In the genomic region with DNA sequence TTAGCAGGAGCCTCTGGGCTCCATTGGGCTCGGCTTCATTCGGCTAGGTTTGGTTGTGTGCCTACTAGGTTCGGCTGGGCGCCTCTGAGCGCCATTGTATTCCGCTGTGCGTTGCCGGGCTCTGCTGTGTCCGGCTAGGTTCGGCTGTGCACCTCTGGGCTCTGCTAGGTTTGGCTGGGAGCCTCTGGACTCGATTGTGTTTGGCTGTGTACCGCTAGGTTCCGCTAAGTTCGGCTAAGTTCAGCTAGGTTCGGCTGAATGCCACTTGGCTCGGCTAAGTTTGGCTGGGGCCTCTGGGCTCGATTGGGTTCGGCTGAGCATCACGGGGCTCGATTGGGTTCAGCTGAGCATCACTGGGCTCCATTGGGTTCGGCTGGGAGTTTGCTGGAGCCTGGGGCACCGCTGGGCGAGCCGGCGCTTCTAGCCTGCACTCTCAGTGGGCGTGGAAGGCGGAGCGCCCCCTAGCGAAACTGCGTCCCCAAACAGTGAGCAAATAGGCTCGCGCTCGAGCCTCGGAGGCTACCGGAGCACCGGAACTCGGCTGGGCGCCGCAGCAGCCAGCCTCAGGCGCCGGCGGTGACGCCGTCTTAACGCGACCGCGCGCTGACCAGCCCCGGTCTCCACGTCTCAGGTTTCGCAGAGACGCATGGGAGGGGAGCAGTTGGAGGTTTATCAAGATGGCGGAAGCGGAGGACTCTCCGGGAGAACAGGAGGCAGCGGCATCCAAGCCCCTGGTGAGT, we compare ENCODE assay signal across 8 mouse cellular contexts. TPM values are rescaled to one million over a fixed set of nuclear protein-coding genes. Genes with fewer than 3 reads are reported as not detected.
DNase-seq lines count a peak whose midpoint lies in the region; ATAC-seq lines count a peak whose summit lies in the region.

No protein-coding gene starts in this region.

- H3K36me3 ChIP-seq in heart, embryonic 11.5 days (ENCODE audit: control insufficient read depth, insufficient read depth, low read length): no peaks in the 10 kb centered on the region
- H3K36me3 ChIP-seq in kidney, embryonic 16.5 days (ENCODE audit: insufficient read depth, low read length): 0 out of 2 replicates have a peak, but pooled peaks cover 3% of the 10 kb centered on the region
- H3K36me3 ChIP-seq in liver, embryonic 11.5 days (ENCODE audit: control insufficient read depth, insufficient read depth, low read length): no peaks in the 10 kb centered on the region
- H3K36me3 ChIP-seq in stomach, embryonic 14.5 days (ENCODE audit: control insufficient read depth, insufficient read depth, low read length): no peaks in the 10 kb centered on the region

- ATAC-seq in erythroblast, adult 5-6 weeks (replicated peaks; ENCODE audit: low FRiP score, poor library complexity, severe bottlenecking): peak; percentile 81
- ATAC-seq in heart, embryonic 11.5 days (replicated peaks; ENCODE audit: insufficient number of reproducible peaks, low FRiP score, low TSS enrichment): peak; percentile 89
- peak; percentile 92 for ATAC-seq in kidney, embryonic 16.5 days (ENCODE audit: low FRiP score, low TSS enrichment)
- ATAC-seq in liver, embryonic 11.5 days (replicated peaks; ENCODE audit: low FRiP score): peak; percentile 89
- peak; percentile 89 for ATAC-seq in stomach, embryonic 14.5 days (ENCODE audit: insufficient number of reproducible peaks, insufficient read depth, low FRiP score, low read depth)

- H3K4me2 ChIP-seq in heart, embryonic 11.5 days: peak overlapping the region; percentile 63
- H3K4me2 ChIP-seq in kidney, embryonic 16.5 days (replicated peaks; ENCODE audit: low read depth, low read length): peak overlapping the region; percentile 56
- H3K4me2 ChIP-seq in liver, embryonic 11.5 days: peak overlapping the region; percentile 62
- H3K4me2 ChIP-seq in stomach, embryonic 14.5 days (replicated peaks; ENCODE audit: low read depth, low read length): peak overlapping the region; percentile 46

- H3K27me3 ChIP-seq in heart, embryonic 11.5 days (ENCODE audit: control insufficient read depth, insufficient read depth, low read length): no peaks in the 10 kb centered on the region; the same call in 1 of the 2 replicates
- no peaks in the 10 kb centered on the region for H3K27me3 ChIP-seq in kidney, embryonic 16.5 days (ENCODE audit: insufficient read depth, low read length)
- no peaks in the 10 kb centered on the region for H3K27me3 ChIP-seq in liver, embryonic 11.5 days (replicated peaks; ENCODE audit: control insufficient read depth, insufficient read depth, low read length)
- no peaks in the 10 kb centered on the region for H3K27me3 ChIP-seq in stomach, embryonic 14.5 days (ENCODE audit: control insufficient read depth, insufficient read depth, low read length)

- DNase-seq in B cell, adult 2 months: peak; percentile 93 to 94
- peak; percentile 96 for DNase-seq in brain, adult 2 months (ENCODE audit: low read depth, low spot score)
- peak; percentile 86 for DNase-seq in liver, embryonic 11.5 days (ENCODE audit: low spot score)
- DNase-seq in naive thymus-derived CD4-positive, alpha-beta T cell, adult 2 months (ENCODE audit: low read depth): peak; percentile 94

- 18% methylated on average over 53 of the region's 57 CpGs for WGBS in heart, embryonic 11.5 days (ENCODE audit: insufficient replicate concordance)
- WGBS in kidney, embryonic 16.5 days: 34% methylated on average over 56 of the region's 57 CpGs
- WGBS in liver, embryonic 11.5 days: 16% methylated on average over 57 of the region's 57 CpGs
- 22% methylated on average over 54 of the region's 57 CpGs for WGBS in stomach, embryonic 14.5 days

- H3K9ac ChIP-seq in heart, embryonic 11.5 days (ENCODE audit: low read depth, low read length): peak overlapping the region; percentile 79
- peak overlapping the region; percentile 72 for H3K9ac ChIP-seq in kidney, embryonic 16.5 days (replicated peaks; ENCODE audit: low read length)
- H3K9ac ChIP-seq in liver, embryonic 11.5 days (ENCODE audit: low read depth, low read length): peak overlapping the region; percentile 80
- H3K9ac ChIP-seq in stomach, embryonic 14.5 days (replicated peaks; ENCODE audit: low read depth, low read length): peak overlapping the region; percentile 48

- H3K9me3 ChIP-seq in heart, embryonic 11.5 days (replicated peaks; ENCODE audit: control insufficient read depth, low read length): no peaks in the 10 kb centered on the region
- no peaks in the 10 kb centered on the region for H3K9me3 ChIP-seq in kidney, embryonic 16.5 days (ENCODE audit: low read length)
- no peaks in the 10 kb centered on the region for H3K9me3 ChIP-seq in liver, embryonic 11.5 days (ENCODE audit: control insufficient read depth, low read length)
- no peaks in the 10 kb centered on the region for H3K9me3 ChIP-seq in stomach, embryonic 14.5 days (ENCODE audit: control insufficient read depth, low read depth, low read length)

- H3K4me1 ChIP-seq in heart, embryonic 11.5 days (ENCODE audit: control insufficient read depth, insufficient read depth, low read length): no peaks in the 10 kb centered on the region
- H3K4me1 ChIP-seq in kidney, embryonic 16.5 days (ENCODE audit: insufficient read depth, low read length): peaks cover 3% of the 10 kb centered on the region; the same call in 1 of the 2 replicates
- H3K4me1 ChIP-seq in liver, embryonic 11.5 days (replicated peaks; ENCODE audit: control insufficient read depth, insufficient read depth, low read length): no peaks in the 10 kb centered on the region
- no peaks in the 10 kb centered on the region for H3K4me1 ChIP-seq in stomach, embryonic 14.5 days (ENCODE audit: control insufficient read depth, insufficient read depth, low read length)

- peak overlapping the region; percentile 95 for H3K27ac ChIP-seq in heart, embryonic 11.5 days (ENCODE audit: low read depth, low read length)
- H3K27ac ChIP-seq in kidney, embryonic 16.5 days (ENCODE audit: low read length): peak overlapping the region; percentile 92
- H3K27ac ChIP-seq in liver, embryonic 11.5 days (ENCODE audit: low read depth, low read length): peak overlapping the region; percentile 89
- peak overlapping the region; percentile 96 for H3K27ac ChIP-seq in stomach, embryonic 14.5 days (ENCODE audit: low read length)

- H3K4me3 ChIP-seq in heart, embryonic 11.5 days (ENCODE audit: low read depth, low read length): peak overlapping the region; percentile 59
- H3K4me3 ChIP-seq in kidney, embryonic 16.5 days (ENCODE audit: low read length): peak overlapping the region; percentile 64
- H3K4me3 ChIP-seq in liver, embryonic 11.5 days (ENCODE audit: low read depth, low read length): peak overlapping the region; percentile 62
- peak overlapping the region; percentile 52 for H3K4me3 ChIP-seq in stomach, embryonic 14.5 days (ENCODE audit: low read depth, low read length)

RNA-seq across cellular contexts. Expression of a gene that starts 1.6 kb away (rescaled TPM):
- 5.2 and 6.9 TPM in 2 replicates for total RNA-seq in erythroblast, adult 5-6 weeks (2015; ENCODE audit: low replicate concordance)
- 5.9 and 9.6 TPM in 2 replicates for total RNA-seq in erythroblast, adult 5-6 weeks (2017; ENCODE audit: low replicate concordance)
- polyA plus RNA-seq in heart, embryonic 11.5 days (2014; fragmentation: Nextera tagmentation; extraction: Ambion mirVana): 17.9 and 18.3 TPM in 2 replicates
- 24.2 and 24.5 TPM in 2 replicates for polyA plus RNA-seq in kidney, embryonic 16.5 days (2015; fragmentation: Nextera tagmentation; extraction: Ambion mirVana)
- polyA plus RNA-seq in liver, embryonic 11.5 days (2014; fragmentation: Nextera tagmentation; extraction: Ambion mirVana): 23.1 and 24.4 TPM in 2 replicates
- 24.7 and 26.0 TPM in 2 replicates for polyA plus RNA-seq in stomach, embryonic 14.5 days (2014; fragmentation: Nextera tagmentation; extraction: Ambion mirVana)

RNA-seq across cellular contexts. Expression of a gene that starts 46.9 kb away (rescaled TPM):
- 0.63 and 3.3 TPM in 2 replicates for total RNA-seq in erythroblast, adult 5-6 weeks (2015; ENCODE audit: low replicate concordance)
- total RNA-seq in erythroblast, adult 5-6 weeks (2017; ENCODE audit: low replicate concordance): 0.14 and 0.34 TPM in 2 replicates
- polyA plus RNA-seq in heart, embryonic 11.5 days (2014; fragmentation: Nextera tagmentation; extraction: Ambion mirVana): 10.4 and 11.4 TPM in 2 replicates
- 16.0 and 16.3 TPM in 2 replicates for polyA plus RNA-seq in kidney, embryonic 16.5 days (2015; fragmentation: Nextera tagmentation; extraction: Ambion mirVana)
- 4.1 and 6.8 TPM in 2 replicates for polyA plus RNA-seq in liver, embryonic 11.5 days (2014; fragmentation: Nextera tagmentation; extraction: Ambion mirVana)
- 14.3 and 16.8 TPM in 2 replicates for polyA plus RNA-seq in stomach, embryonic 14.5 days (2014; fragmentation: Nextera tagmentation; extraction: Ambion mirVana)

Comparison
In these comparisons a context has a peak if more than half of its experiments do, and no peak if none do; other contexts are left out.
1. Peak in every context shown above with its lines: DNase-seq, ATAC-seq, H3K4me3 ChIP-seq and H3K27ac ChIP-seq.